Mouse (Mus musculus) brain, adult 2 months (tissue): ENCODE measurements around the gene Pllp.
A peak's percentile ranks its signal among the peaks of the same experiment; 100 is the strongest.

Experiments used
- DNase-seq: peaks from one replicate; pipeline ENCODE4 v3.0.0; 2011; ENCODE audit warnings: low read depth, low spot score

Gene Pllp

DNA sequence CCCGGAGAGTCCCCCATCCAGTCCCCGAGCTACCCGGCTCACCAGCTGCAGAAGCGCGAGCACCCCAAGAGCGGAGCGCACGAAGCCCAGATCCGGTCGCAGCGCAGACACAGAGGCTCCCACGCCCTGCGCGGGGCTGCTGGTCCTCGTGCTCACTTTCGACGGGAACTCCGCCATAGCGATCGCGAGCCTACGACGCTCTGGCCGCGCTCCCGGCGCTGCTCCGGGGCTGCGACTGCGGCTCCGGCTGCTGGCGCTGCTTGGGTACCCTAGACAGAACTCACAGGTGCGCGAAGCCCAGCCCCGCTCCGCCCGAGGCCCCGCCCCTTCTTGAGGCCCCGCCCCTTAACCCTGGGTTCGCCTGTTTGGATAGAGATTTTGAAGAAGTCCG, at the start of gene Pllp:
Pllp (minus strand) TSS at position 285 of the 391 bp plus-strand sequence.
- DNase-seq: peak; percentile 65

DNA sequence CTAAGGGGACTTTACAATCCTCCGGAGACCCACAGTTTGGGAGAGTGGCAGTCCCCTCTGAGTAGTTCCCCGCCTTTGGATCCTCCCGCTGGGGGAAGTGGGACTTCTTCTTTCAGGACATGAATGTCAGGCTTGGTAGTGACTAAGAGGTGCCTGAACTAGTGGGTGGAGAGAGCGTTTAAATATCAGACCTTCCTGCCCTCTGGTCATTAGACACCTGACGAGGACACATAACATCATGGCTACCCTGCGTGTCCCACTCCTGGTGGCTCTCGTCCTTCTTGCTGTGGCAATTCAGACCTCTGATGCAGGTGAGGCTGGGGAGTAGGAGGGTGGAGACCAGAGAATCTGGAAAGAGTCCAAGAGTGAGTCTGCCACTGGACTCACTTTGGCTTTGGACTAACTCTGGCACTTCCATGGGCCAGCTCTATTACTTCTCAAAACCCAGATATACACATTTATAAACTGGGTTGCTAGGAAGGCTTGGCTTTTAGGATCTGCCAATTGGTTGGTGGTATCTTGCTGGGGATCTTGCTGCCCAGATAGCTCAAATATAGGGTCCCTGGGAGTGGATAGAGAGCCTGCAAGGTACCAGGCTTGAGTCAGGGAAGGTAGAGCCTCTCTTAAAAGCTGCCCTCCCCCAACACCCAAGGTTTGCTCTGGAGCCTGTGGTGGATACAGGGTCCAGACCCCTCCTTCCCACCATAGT, 49.6 kb upstream of the Pllp start, which contains the start of gene Ccl22:
Ccl22 (plus strand) TSS at position 115 of the 709 bp plus-strand sequence.
- DNase-seq: no peak

- DNase-seq: no peak
Observed at GRCm38 (mm10) chr8:94744972-94745371, 48.9 kb upstream of the Pllp start.

GRCm38 (mm10) chr8:94744484-94744883, 48.4 kb upstream of the Pllp start:
- DNase-seq: peak; percentile 61

- DNase-seq: no peak
Observed at GRCm38 (mm10) chr8:94741726-94742125, 45.6 kb upstream of the Pllp start.

- DNase-seq: no peak
Observed at GRCm38 (mm10) chr8:94740591-94740990, 44.5 kb upstream of the Pllp start.

DNA sequence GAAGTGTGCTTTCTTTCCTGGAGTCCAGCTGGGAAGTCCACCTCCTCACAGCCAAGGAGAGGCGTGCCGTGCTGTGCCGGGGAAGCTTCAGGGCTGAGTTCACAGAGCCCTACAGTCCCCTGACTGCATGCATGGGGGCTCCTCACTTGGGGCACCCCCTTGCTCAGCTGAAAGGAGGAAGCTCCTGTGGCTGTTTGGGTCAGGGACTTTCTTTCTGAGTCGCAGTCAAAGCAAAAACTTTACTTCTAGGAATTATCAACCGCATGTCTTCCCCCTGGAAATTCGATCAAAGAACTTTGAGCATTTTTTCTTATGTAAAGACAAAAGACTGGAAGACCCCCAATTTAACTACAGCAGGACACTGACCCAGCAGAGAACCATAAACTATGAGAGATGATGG, 43.8 kb upstream of the Pllp start:
- DNase-seq: no peak

- peak; percentile 43 for DNase-seq
Observed at GRCm38 (mm10) chr8:94735426-94736094, 39.5 kb upstream of the Pllp start.

GRCm38 (mm10) chr8:94734735-94735350, 38.8 kb upstream of the Pllp start:
- no peak for DNase-seq

- DNase-seq: peak; percentile 23
Observed at GRCm38 (mm10) chr8:94733821-94734465, 37.9 kb upstream of the Pllp start.

DNA sequence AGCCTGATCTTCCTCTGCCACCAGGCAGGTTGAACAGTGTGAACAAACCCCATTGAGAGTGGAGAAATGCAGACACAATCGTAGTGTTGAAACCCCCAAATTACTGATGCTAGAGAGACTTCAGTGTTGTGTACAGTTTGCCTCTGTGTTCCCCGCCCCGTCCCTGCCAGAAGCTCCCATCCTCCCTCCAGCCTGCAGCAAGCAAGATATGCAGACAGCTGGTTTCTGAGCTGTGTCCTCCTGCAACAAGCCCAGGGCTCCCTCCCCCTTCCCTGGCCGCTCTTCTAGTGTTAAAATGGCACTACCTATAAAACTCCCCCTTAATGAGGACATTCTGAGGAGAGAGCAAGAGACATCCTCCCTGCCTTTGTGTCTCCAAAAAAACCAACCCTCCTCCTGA, 33.2 kb upstream of the Pllp start:
- peak; percentile 38 for DNase-seq

- DNase-seq: no peak
Observed at GRCm38 (mm10) chr8:94725998-94726397, 29.9 kb upstream of the Pllp start.

DNA sequence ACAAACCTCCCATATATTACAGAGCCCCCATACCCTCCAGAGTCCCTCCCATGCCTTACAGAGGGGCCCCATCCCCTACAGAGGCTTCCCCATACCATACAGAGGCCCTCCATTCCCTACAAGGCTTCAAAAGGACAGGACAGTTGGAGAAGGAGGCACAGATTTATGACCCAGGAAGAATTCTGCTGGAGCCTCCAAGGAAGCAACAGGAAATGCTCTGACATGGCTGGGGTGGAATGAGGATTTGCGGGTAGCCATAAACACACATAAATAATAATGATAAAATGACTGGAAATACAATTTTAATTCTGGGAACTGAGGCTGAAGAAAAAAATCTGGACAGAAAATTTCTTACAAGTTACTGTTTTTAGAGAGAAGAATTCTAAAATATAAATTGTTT, 20.8 kb upstream of the Pllp start:
- no peak for DNase-seq

DNA sequence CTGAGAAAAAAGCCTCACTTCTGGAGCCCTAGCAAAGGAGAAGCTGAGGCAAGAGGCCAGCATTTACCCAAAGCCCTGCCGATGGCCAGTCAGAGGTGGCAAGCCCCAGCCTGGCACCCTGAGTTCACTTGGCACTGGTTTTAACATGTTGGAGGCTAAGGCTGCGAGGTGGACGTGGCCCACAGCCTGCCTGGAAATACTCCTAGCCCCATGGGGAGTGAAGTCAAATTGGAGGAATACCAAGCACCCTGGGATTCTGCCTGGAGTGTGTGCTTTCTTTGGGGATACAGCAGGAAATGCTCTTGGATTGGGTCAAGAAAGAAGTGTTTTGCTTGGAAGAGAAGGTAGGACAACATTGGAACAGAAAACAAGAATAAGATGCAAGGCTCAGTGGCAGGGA, 19.8 kb upstream of the Pllp start:
- no peak for DNase-seq

GRCm38 (mm10) chr8:94714556-94714955, 18.5 kb upstream of the Pllp start:
- DNase-seq: no peak

- DNase-seq: no peak
Observed at GRCm38 (mm10) chr8:94711160-94711718, 15.2 kb upstream of the Pllp start.

GRCm38 (mm10) chr8:94710336-94710735, 14.3 kb upstream of the Pllp start:
- no peak for DNase-seq

DNA sequence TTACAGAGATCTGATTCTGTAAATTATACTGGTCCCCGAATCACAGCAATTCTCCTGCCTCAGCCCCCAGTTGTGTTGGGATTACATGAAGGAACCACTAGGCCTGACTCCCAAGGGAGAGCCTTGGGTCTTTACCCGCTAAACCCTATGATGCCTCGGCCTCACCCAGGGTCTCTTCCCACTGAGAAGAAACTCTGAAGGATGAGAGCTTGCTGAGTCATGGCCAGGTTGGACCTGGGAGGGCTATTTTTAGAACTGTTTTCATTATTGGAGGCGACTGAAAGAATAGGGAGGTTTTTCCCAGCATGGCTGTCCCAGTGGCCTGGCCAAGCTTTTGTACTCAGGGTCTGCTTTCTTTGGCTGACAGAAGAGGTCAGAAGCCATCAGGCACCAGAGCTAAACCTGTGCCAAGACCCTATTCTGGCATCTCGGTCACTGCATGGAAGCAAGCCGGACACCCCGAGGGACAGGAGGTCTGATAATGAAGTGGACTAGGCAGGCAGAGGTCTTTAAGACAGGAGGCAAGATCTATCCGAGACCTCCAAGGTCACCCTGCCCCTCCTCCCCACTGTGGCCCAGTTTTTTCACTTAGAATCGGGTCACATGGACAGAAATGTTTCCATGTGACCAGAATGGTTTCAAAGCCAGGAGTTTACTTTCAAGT, 10.8 kb upstream of the Pllp start:
- DNase-seq: no peak

DNA sequence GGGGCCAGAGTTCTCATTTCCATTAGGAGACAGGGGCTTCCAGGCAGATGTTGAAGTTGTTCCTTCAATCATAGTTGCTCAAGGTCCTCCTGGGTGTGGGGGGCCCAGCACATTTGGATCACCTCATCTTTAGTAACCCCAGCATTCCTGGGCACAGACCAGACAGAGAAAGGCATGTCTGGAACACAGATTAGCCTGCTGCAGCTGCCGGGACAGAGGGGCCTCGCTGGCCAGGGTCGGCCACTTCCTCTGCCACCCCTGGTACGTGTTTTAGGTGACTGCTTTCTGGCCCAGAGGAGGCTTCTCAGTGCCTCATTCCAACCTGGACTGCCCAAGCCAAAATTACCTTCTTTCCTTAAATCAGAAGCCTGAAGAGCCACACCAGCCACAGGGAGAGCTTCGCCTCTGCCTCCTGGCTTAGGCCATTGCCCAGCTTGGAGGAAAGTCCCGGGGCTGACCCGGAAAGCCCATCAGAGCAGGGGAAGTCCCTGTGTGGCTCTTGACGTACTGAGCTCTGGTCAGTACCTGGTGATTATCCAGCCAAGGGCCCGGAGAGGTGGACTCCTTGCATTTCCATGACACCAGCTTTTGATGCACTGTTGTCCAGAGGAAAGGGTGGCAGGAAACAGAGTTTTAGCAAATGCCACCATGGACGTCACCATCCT, 9.6 kb upstream of the Pllp start:
- DNase-seq: no peak

DNA sequence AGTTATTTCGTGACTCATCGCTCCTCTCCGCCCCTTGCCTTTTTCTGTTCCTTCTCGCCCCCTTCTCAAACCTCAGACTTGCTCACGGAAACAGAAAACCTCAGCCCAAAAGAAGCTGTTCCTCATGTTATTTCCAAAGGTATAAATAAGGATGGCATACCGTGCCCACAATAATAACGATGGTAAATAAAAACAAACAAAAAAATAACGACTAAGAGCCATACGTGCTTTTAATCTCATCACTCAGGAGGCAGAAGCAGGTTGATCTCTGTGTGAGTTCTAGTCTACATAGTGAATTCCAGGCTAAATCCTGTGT, 8.5 kb upstream of the Pllp start:
- no peak for DNase-seq
